Mouse (Mus musculus) Muller cell, postnatal 12 days (primary cell): ENCODE data around the gene Rbm8a2.

ENCODE experiments used
- DNase-seq: peaks from one replicate; pipeline ENCODE4 v3.0.0-alpha.2; 2015; ENCODE audit errors: inconsistent ontology term

The Rbm8a2 gene

DNA sequence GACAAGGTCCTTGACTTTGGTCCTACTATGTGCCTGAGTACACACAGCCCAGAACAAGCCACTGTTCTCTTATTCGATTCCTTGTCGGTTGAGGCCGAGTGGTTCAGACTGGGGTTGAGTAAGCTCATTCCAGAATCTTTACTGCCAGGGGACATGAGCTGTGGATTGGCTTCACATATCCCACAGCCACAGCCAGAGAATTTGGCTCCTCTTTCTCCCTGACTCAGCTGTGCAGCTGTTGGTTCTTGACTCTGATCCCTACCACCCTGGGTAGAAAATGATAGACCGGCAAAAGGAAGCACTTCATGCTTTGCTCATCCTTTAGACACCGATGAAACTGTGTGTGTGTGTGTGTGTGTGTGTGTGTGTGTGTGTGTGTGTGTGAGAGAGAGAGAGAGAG is 47.5 kb downstream of the Rbm8a2 start:
- no peak for DNase-seq
